Mouse (Mus musculus) CH12.LX (cell line): ENCODE data around the gene Fmnl1. TPM values are rescaled to one million over a fixed set of nuclear protein-coding genes. Genes with fewer than 3 reads are reported as not detected.

Experiments used
- DNase-seq: peaks from one replicate; pipeline ENCODE4 v3.0.0-alpha.2; 2013; ENCODE audit errors: extremely low read depth
- H3K27ac ChIP-seq: 2 replicates; pipeline ENCODE4 v1.5.1; 2012; ENCODE audit warnings: low read depth, mild to moderate bottlenecking, control low read depth, moderate library complexity; ENCODE audit not compliant: insufficient read depth
- H3K27me3 ChIP-seq: replicated peaks from 2 replicates; pipeline ENCODE3; 2012; ENCODE audit warnings: inconsistent platforms
- H3K36me3 ChIP-seq, 2 experiments: replicated peaks in 1 of 2; 2 replicates each; pipeline versions ENCODE3 to v1.6.1; 2012; ENCODE audit warnings: inconsistent platforms in 1 of 2, low read length in 1 of 2, mild to moderate bottlenecking in 1 of 2, mixed read lengths in 1 of 2, moderate library complexity in 1 of 2; ENCODE audit not compliant: control insufficient read depth in 1 of 2, insufficient read depth in 1 of 2
- H3K4me1 ChIP-seq, 2 experiments: 2 replicates each; pipeline ENCODE4 v1.6.1; 2012; ENCODE audit warnings: inconsistent platforms in 1 of 2, moderate library complexity in 1 of 2; ENCODE audit not compliant: insufficient read depth in 2 of 2, control insufficient read depth in 1 of 2
- H3K4me2 ChIP-seq: 2 replicates; pipeline ENCODE4 v1.6.1; 2012; ENCODE audit warnings: low read depth, mild to moderate bottlenecking, control low read depth; ENCODE audit not compliant: poor library complexity, insufficient read depth, severe bottlenecking
- H3K4me3 ChIP-seq, 3 experiments: fragments of 150-350 bp in 1 of 3; sonication (generic) in 1 of 3; replicated peaks in 1 of 3; 2 replicates each; pipeline versions ENCODE3 to v1.5.1; 2011 to 2012; ENCODE audit warnings: low read depth in 2 of 3, low read length in 2 of 3, mild to moderate bottlenecking in 2 of 3, moderate library complexity in 2 of 3, control low read depth in 1 of 3, improper control_type of control experiment in 1 of 3, inconsistent platforms in 1 of 3, mixed read lengths in 1 of 3; ENCODE audit not compliant: poor library complexity in 1 of 3
- H3K79me2 ChIP-seq: replicated peaks from 2 replicates; pipeline ENCODE4 v1.6.1; 2012; ENCODE audit warnings: mild to moderate bottlenecking, moderate library complexity; ENCODE audit not compliant: control insufficient read depth, poor library complexity, insufficient read depth, severe bottlenecking; ENCODE audit errors: extremely low read depth
- H3K9ac ChIP-seq: 2 replicates; pipeline ENCODE4 v1.6.1; 2012; ENCODE audit warnings: low read depth, mild to moderate bottlenecking, control low read depth, moderate library complexity; ENCODE audit not compliant: insufficient read depth
- H3K9me3 ChIP-seq: replicated peaks from 2 replicates; pipeline ENCODE3; 2012; ENCODE audit warnings: low read length, inconsistent platforms, mixed read lengths
- CHD2 ChIP-seq: IDR thresholded peaks from 2 replicates; pipeline ENCODE4 v1.6.1; 2011; ENCODE audit warnings: low read length, improper control_type of control experiment
- CTCF ChIP-seq, 2 experiments: IDR thresholded peaks in 1 of 2; conservative IDR thresholded peaks in 1 of 2; 2 replicates each; pipeline ENCODE4 v1.5.1; 2011 to 2012; ENCODE audit warnings: low read depth in 2 of 2, low read length in 2 of 2, improper control_type of control experiment in 1 of 2, inconsistent platforms in 1 of 2, mild to moderate bottlenecking in 1 of 2, moderate library complexity in 1 of 2
- ELF1 ChIP-seq: IDR thresholded peaks from 2 replicates; pipeline ENCODE4 v1.6.1; 2014; ENCODE audit warnings: low read depth, mild to moderate bottlenecking, inconsistent platforms, low read length, improper control_type of control experiment
- EP300 ChIP-seq: IDR thresholded peaks from 2 replicates; pipeline ENCODE4 v1.6.1; 2011; ENCODE audit warnings: low read length, improper control_type of control experiment
- ETS1 ChIP-seq: conservative IDR thresholded peaks from 2 replicates; pipeline ENCODE4 v1.6.1; 2012; ENCODE audit warnings: low read depth, mild to moderate bottlenecking, inconsistent platforms, low read length, improper control_type of control experiment, moderate library complexity
- GABPA ChIP-seq: IDR thresholded peaks from 2 replicates; pipeline ENCODE4 v1.6.1; 2012; ENCODE audit warnings: low read depth, low read length, improper control_type of control experiment, inconsistent platforms; ENCODE audit not compliant: insufficient replicate concordance
- HCFC1 ChIP-seq: IDR thresholded peaks from 2 replicates; pipeline ENCODE4 v1.6.1; 2012; ENCODE audit warnings: low read depth, mild to moderate bottlenecking, inconsistent platforms, low read length, improper control_type of control experiment
- IRF4 ChIP-seq: IDR thresholded peaks from 2 replicates; pipeline ENCODE4 v1.6.1; 2014; ENCODE audit warnings: low read depth, mild to moderate bottlenecking, inconsistent platforms, low read length, improper control_type of control experiment
- JUN ChIP-seq: IDR thresholded peaks from 2 replicates; pipeline ENCODE4 v1.6.1; 2011; ENCODE audit warnings: low read depth, mild to moderate bottlenecking, low read length, improper control_type of control experiment, moderate library complexity; ENCODE audit not compliant: insufficient read depth
- JUND ChIP-seq: conservative IDR thresholded peaks from 2 replicates; pipeline ENCODE4 v1.6.1; 2011; ENCODE audit warnings: low read depth, low read length, improper control_type of control experiment
- MAZ ChIP-seq: IDR thresholded peaks from 2 replicates; pipeline ENCODE4 v1.6.1; 2012; ENCODE audit warnings: low read depth, mild to moderate bottlenecking, inconsistent platforms, low read length, improper control_type of control experiment, moderate library complexity
- MEF2A ChIP-seq: IDR thresholded peaks from 2 replicates; pipeline ENCODE4 v1.6.1; 2014; ENCODE audit warnings: low read depth, mild to moderate bottlenecking, inconsistent platforms, low read length, improper control_type of control experiment, borderline replicate concordance
- MXI1 ChIP-seq: IDR thresholded peaks from 2 replicates; pipeline ENCODE4 v1.6.1; 2011; ENCODE audit warnings: mild to moderate bottlenecking, low read depth, low read length, improper control_type of control experiment
- MYC ChIP-seq: IDR thresholded peaks from 2 replicates; pipeline ENCODE4 v1.6.1; 2011; ENCODE audit warnings: low read depth, mild to moderate bottlenecking, improper control_type of control experiment, low read length
- NELFE ChIP-seq: IDR thresholded peaks from 2 replicates; pipeline ENCODE4 v1.6.1; 2011; ENCODE audit warnings: low read depth, low read length, improper control_type of control experiment
- NRF1 ChIP-seq: IDR thresholded peaks from 2 replicates; pipeline ENCODE4 v1.6.1; 2014; ENCODE audit warnings: low read depth, mild to moderate bottlenecking, inconsistent platforms, low read length, improper control_type of control experiment, moderate library complexity
- PAX5 ChIP-seq: IDR thresholded peaks from 2 replicates; pipeline ENCODE4 v1.6.1; 2012; ENCODE audit warnings: low read length, inconsistent platforms, mixed read lengths
- POLR2AphosphoS2 ChIP-seq: IDR thresholded peaks from 2 replicates; pipeline ENCODE4 v1.6.1; 2011; ENCODE audit warnings: low read depth, low read length, improper control_type of control experiment
- RAD21 ChIP-seq: IDR thresholded peaks from 2 replicates; pipeline ENCODE4 v1.6.1; 2011; ENCODE audit warnings: low read depth, mild to moderate bottlenecking, low read length, improper control_type of control experiment, moderate library complexity
- SIN3A ChIP-seq: IDR thresholded peaks from 2 replicates; pipeline ENCODE4 v1.6.1; 2012; ENCODE audit warnings: low read length, improper control_type of control experiment, inconsistent platforms
- SMC3 ChIP-seq: IDR thresholded peaks from 2 replicates; pipeline ENCODE4 v1.6.1; 2011; ENCODE audit warnings: low read depth, low read length, improper control_type of control experiment
- TCF12 ChIP-seq: IDR thresholded peaks from 2 replicates; pipeline ENCODE4 v1.6.1; 2014; ENCODE audit warnings: low read depth, mild to moderate bottlenecking, inconsistent platforms, low read length, improper control_type of control experiment
- UBTF ChIP-seq: IDR thresholded peaks from 2 replicates; pipeline ENCODE4 v1.6.1; 2012; ENCODE audit warnings: low read depth, mild to moderate bottlenecking, inconsistent platforms, low read length, improper control_type of control experiment, moderate library complexity
- USF1 ChIP-seq: IDR thresholded peaks from 2 replicates; pipeline ENCODE4 v1.6.1; 2014; ENCODE audit warnings: low read depth, mild to moderate bottlenecking, inconsistent platforms, low read length, improper control_type of control experiment
- USF2 ChIP-seq: conservative IDR thresholded peaks from 2 replicates; pipeline ENCODE4 v1.6.1; 2011; ENCODE audit warnings: low read depth, low read length, improper control_type of control experiment
- ZMIZ1 ChIP-seq: IDR thresholded peaks from 2 replicates; pipeline ENCODE4 v1.6.1; 2012; ENCODE audit warnings: low read depth, mild to moderate bottlenecking, inconsistent platforms, low read length, improper control_type of control experiment
- dilution Hi-C: fragments of 300-500 bp; cut with MboI; formaldehyde crosslinking; loops from 2 replicates; pipeline ENCODE4 v1.14.3; 2020; ENCODE audit warnings: low sequenced_read_pairs; ENCODE audit not compliant: extremely low pct_unique_long_range_greater_than_20kb, extremely low pct_ligation_motif_present
- in situ Hi-C: fragments of 300-500 bp; cut with MboI; formaldehyde crosslinking; loops from 3 replicates; pipeline ENCODE4 v1.14.3; 2019; ENCODE audit warnings: low sequenced_read_pairs, low pct_ligation_motif_present, low pct_unique_long_range_greater_than_20kb, mixed read lengths
- polyA plus RNA-seq: library from polyadenylated mRNA; unstranded; fragments of >175 nt; gene quantifications from 2 replicates; pipeline ENCODE4 v1.2.1, GENCODE M21; 2012; ENCODE audit warnings: low read depth; ENCODE audit not compliant: insufficient read length
- total RNA-seq, 2 experiments: library from RNA; depleted of rRNA; stranded (reverse); fragments of 300-350 nt in 1 of 2; fragments of >200 nt in 1 of 2; gene quantifications; 2 replicates each; pipeline ENCODE4 v1.2.3; 2012 to 2014

Gene Fmnl1
- 35.0 and 36.5 TPM in 2 replicates for total RNA-seq (2012; rRNA removed)
- total RNA-seq (2014; rRNA removed) = 5.6 and 6.9 TPM in 2 replicates
- polyA plus RNA-seq = 104 and 118 TPM in 2 replicates

DNA sequence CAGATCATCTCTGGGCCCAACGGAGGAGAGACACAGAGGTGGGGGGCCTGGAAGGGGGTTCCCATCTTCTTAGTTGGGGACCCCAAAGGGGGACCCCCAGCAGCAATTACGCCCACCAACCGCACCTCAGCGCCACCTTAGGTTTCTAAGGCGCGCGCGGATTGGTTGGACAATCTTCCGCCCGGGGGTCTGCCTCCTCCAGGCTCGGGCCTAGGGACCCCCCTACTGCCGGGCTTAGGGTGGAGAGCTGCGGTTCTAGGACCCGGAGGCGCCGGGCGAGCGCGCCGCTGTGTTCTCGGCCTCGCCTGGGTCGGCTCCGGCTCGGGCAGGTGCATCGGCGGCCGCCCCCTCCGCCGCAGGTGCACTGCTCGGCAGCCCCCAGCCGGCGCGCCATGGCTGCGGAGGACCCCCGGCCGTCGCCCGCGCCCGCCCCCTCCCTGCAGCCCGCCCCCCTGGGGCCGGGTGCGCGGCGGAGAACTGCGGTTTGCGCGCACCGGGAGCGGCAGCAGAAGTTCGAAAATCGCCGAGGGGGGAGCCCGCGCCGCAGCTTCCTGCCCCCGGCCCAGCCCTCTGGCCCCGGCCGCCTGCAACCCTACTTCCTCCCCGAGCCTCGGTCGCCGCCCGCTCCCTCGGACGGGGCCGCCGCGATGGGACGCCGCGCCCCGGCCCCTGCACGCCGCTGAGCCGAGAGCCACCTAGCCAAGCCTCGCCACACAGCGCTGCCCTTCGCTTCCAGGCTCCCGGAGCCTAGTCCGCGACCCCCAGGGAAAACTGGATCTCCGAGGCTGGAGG lies at the start of gene Fmnl1:
TSS of gene Fmnl1 (plus strand) at position 614 of the 792 bp plus-strand sequence.
- Histone ChIP-seq H3K27ac (peak within 1 kb of the TSS; percentile 99), H3K4me3 (peak within 1 kb of the TSS; percentile 69 to 79 (median 78))
- DNase-seq = peak; percentile 41

DNA sequence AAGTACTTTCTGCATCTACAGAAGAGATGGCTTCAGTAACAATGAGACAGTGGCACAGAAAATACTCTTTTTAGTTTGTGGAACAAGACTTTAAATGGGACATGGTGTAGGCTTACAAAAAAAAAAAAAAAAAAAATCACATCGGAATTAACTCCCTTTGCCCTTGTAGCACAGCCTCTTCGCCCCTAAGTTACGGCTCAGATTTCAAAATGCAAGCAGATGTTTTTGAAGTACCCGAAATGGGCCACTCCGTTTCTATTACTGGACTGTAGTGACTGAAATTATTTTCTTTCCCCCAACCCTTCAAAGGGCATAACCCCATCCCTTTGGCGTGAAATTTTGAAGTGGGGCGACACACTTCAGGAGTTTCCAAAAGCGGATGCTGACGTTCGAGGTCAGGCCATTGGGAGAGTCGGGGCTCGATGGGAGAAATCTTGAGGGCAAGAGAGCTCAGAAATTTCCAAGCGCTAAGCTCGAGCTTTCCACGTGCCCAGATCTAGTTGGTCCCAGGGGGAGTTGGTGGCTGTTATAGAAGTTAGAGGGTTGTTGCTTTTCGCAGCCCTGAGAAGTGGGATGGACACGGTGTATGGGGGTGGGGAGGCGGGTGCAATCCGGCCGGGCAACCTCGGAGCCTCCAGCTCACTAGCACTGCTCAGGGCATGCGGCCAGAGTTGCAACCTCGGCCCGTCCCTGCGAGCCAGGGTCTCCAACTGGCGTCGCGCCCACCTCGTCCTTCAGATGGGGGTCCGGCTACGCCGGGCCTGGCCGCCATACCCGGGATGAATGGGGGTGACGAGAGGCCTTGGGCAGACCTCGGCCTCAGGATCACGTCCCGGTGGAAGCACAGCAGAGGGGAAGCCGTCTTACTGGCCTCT lies 39.0 kb upstream of the Fmnl1 start, which contains the start of gene Hexim2:
TSS of gene Hexim2 (plus strand) at position 729 of the 875 bp plus-strand sequence.
- Histone ChIP-seq H3K27ac (peak within 1 kb of the TSS; percentile 84), H3K4me1 (peaks cover 6 to 47% of the 10 kb centered on the region in 2 experiments), H3K36me3 (peaks cover 6 to 43% of the 10 kb centered on the region in 2 experiments), H3K79me2 (peaks cover 37% of the 10 kb centered on the region), H3K9me3 (no peaks in the 10 kb centered on the region), H3K4me2 (peak within 1 kb of the TSS; percentile 86), H3K9ac (peak within 1 kb of the TSS; percentile 99), H3K27me3 (no peaks in the 10 kb centered on the region), H3K4me3 (peak within 1 kb of the TSS; percentile 84 to 93 (median 89))
- in situ Hi-C loops (no loop called here), dilution Hi-C loops (no loop called here)
- peak; percentile 83 for DNase-seq
- no peak; the same call in 1 of the 2 replicates for TF ChIP-seq POLR2AphosphoS2
- TF ChIP-seq USF1 = no peak
- peak; percentile 91 for TF ChIP-seq CHD2
- TF ChIP-seq GABPA = no peak
- peak; percentile 75; the same call in 1 of the 2 replicates for TF ChIP-seq MXI1
- TF ChIP-seq SIN3A = peak; percentile 91
- TF ChIP-seq PAX5 = no peak
- TF ChIP-seq NELFE = peak; percentile 79
- peak; percentile 56; the same call in 1 of the 2 replicates for TF ChIP-seq HCFC1
- 0 out of 4 replicates have a peak, but pooled peaks of 1 of the 2 experiments have one; percentile 7 for TF ChIP-seq CTCF (conservative IDR thresholded peaks at IDR 0.05 in 1 of 2, IDR thresholded peaks at IDR 0.05 in 1 of 2; ENCODE audit: low read depth in 2 of 2, low read length in 2 of 2)
- no peak for TF ChIP-seq USF2
- TF ChIP-seq TCF12 = peak; percentile 71
- peak; percentile 96 for TF ChIP-seq MYC
- peak; percentile 49 for TF ChIP-seq ETS1
- no peak; the same call in 1 of the 2 replicates for TF ChIP-seq JUND
- peak; percentile 19; the same call in 1 of the 2 replicates for TF ChIP-seq JUN
- peak; percentile 82 for TF ChIP-seq ZMIZ1
- peak; percentile 70 for TF ChIP-seq MAZ
- no peak; the same call in 1 of the 2 replicates for TF ChIP-seq SMC3
- peak; percentile 86 for TF ChIP-seq MEF2A
- peak; percentile 49; the same call in 1 of the 2 replicates for TF ChIP-seq EP300

More for the DNA sequence above, at the start of gene Fmnl1:
- H3K9me3 ChIP-seq = peaks cover 8% of the 10 kb centered on the region
- H3K79me2 ChIP-seq = peaks cover 32% of the 10 kb centered on the region
- H3K36me3 ChIP-seq = no peaks in the 10 kb centered on the region
- dilution Hi-C loops (no loop called here), in situ Hi-C loops (loop anchor here (5.0 to 25.0 kb wide), 3 partner anchors 102 to 392 kb away; no protein-coding TSS in a partner anchor)
- H3K27me3 ChIP-seq = no peaks in the 10 kb centered on the region
- TF ChIP-seq RAD21 (peak; percentile 4), CHD2 (no peak), JUND (no peak), SMC3 (peak; percentile 18; the same call in 1 of the 2 replicates), EP300 (peak; percentile 35; the same call in 1 of the 2 replicates), MEF2A (peak; percentile 68), IRF4 (peak; percentile 72), NRF1 (peak; percentile 12; the same call in 1 of the 2 replicates), HCFC1 (peak; percentile 5; the same call in 1 of the 2 replicates), SIN3A (peak; percentile 37), NELFE (no peak), UBTF (peak; percentile 98), CTCF (conservative IDR thresholded peaks at IDR 0.05 in 1 of 2, IDR thresholded peaks at IDR 0.05 in 1 of 2; ENCODE audit: low read depth in 2 of 2, low read length in 2 of 2) (peak in 1 of 2 experiments; percentile 19; a peak in 1 of 4 replicates), MYC (no peak), ELF1 (peak; percentile 58), TCF12 (peak; percentile 66; the same call in 1 of the 2 replicates)
- H3K4me1 ChIP-seq = peaks cover 11 to 62% of the 10 kb centered on the region in 2 experiments
- peak within 1 kb of the TSS; percentile 58 for H3K9ac ChIP-seq
- peak within 1 kb of the TSS; percentile 93 for H3K4me2 ChIP-seq
